Mouse (Mus musculus) limb, embryonic 14.5 days (tissue): ENCODE measurements around the gene Pepd. TPM values are rescaled to one million over a fixed set of nuclear protein-coding genes. Genes with fewer than 3 reads are reported as not detected.

Experiments
- ATAC-seq: fragments of 200-750 bp; cut with Nextera tagmentation; 2 replicates; pipeline ENCODE4 v1.8.0; 2017; ENCODE audit warnings: low read depth, moderate number of reproducible peaks, moderate TSS enrichment; ENCODE audit not compliant: low FRiP score
- DNase-seq: peaks from one replicate; pipeline ENCODE4 v3.0.0-alpha.2; 2015; ENCODE audit warnings: low spot score
- H3K27ac ChIP-seq: fragments of 300-500 bp; sonication (generic); replicated peaks from 2 replicates; pipeline ENCODE4 v1.5.1; 2014; ENCODE audit warnings: low read depth, mild to moderate bottlenecking, low read length, moderate library complexity, mixed read lengths
- H3K27me3 ChIP-seq: fragments of 300-500 bp; sonication (generic); 2 replicates; pipeline ENCODE4 v1.6.1; 2014; ENCODE audit warnings: low read length, mixed read lengths; ENCODE audit not compliant: control insufficient read depth, insufficient read depth
- H3K36me3 ChIP-seq: fragments of 300-500 bp; sonication (generic); 2 replicates; pipeline ENCODE4 v1.6.1; 2014; ENCODE audit warnings: mild to moderate bottlenecking, low read length, moderate library complexity, mixed read lengths; ENCODE audit not compliant: control insufficient read depth, insufficient read depth
- H3K4me1 ChIP-seq: fragments of 300-500 bp; sonication (generic); 2 replicates; pipeline ENCODE4 v1.6.1; 2014; ENCODE audit warnings: antibody characterized with exemption, low read length, mixed read lengths; ENCODE audit not compliant: control insufficient read depth, insufficient read depth
- H3K4me2 ChIP-seq: fragments of 300-500 bp; sonication (generic); replicated peaks from 2 replicates; pipeline ENCODE4 v1.6.1; 2014; ENCODE audit warnings: low read depth, mild to moderate bottlenecking, low read length, moderate library complexity; ENCODE audit not compliant: severe bottlenecking
- H3K4me3 ChIP-seq: fragments of 300-500 bp; sonication (generic); replicated peaks from 2 replicates; pipeline ENCODE4 v1.5.1; 2014; ENCODE audit warnings: low read length
- H3K9ac ChIP-seq: fragments of 300-500 bp; sonication (generic); 2 replicates; pipeline ENCODE4 v1.6.1; 2014; ENCODE audit warnings: mild to moderate bottlenecking, low read depth, low read length, moderate library complexity; ENCODE audit not compliant: severe bottlenecking
- H3K9me3 ChIP-seq: fragments of 300-500 bp; sonication (generic); 2 replicates; pipeline ENCODE4 v1.6.1; 2016; ENCODE audit warnings: low read length; ENCODE audit not compliant: control insufficient read depth
- POLR2A ChIP-seq: fragments of 200-500 bp; IDR thresholded peaks from 2 replicates; pipeline ENCODE4 v1.8.0; 2012; ENCODE audit warnings: inconsistent platforms, mild to moderate bottlenecking, moderate library complexity, borderline replicate concordance; ENCODE audit not compliant: insufficient read depth, insufficient read length; ENCODE audit errors: extremely low read depth
- WGBS: fragments of 180-500 bp; shearing (Covaris S2); extraction: QIAGEN DNeasy Blood & Tissue Kit; methylation state at CpG from one replicate; pipeline ENCODE4 v1.1.7; 2014; 5-methylcytosine and 5-hydroxymethylcytosine counted together
- polyA plus RNA-seq, 2 experiments: library from polyadenylated mRNA; depleted of rRNA in 1 of 2; stranded (reverse) in 1 of 2; unstranded in 1 of 2; fragments of >200 nt; fragmentation: Nextera tagmentation in 1 of 2; extraction: Ambion mirVana in 1 of 2; gene quantifications; 2 replicates each; pipeline versions ENCODE4 v1.2.1 to v1.2.3; 2012 to 2014

Pepd gene
- polyA plus RNA-seq, 2 experiments = 51.4 to 78.4 TPM

GRCm38 (mm10) chr7:35056999-35057398, 144.8 kb downstream of the Pepd start:
- peak overlapping the region; percentile 93 for H3K4me3 ChIP-seq
- ATAC-seq = no peak
- H3K9me3 ChIP-seq = no peaks in the 10 kb centered on the region
- no peak for TF ChIP-seq POLR2A
- no peak overlapping the region for H3K27ac ChIP-seq
- DNase-seq = no peak
- 21% methylated on average over 10 of the region's 10 CpGs for WGBS
- peaks cover 10% of the 10 kb centered on the region for H3K4me1 ChIP-seq
- no peaks in the 10 kb centered on the region for H3K36me3 ChIP-seq
- peak overlapping the region; percentile 74 for H3K4me2 ChIP-seq
- no peaks in the 10 kb centered on the region for H3K27me3 ChIP-seq
- peak overlapping the region; percentile 91 for H3K9ac ChIP-seq

DNA sequence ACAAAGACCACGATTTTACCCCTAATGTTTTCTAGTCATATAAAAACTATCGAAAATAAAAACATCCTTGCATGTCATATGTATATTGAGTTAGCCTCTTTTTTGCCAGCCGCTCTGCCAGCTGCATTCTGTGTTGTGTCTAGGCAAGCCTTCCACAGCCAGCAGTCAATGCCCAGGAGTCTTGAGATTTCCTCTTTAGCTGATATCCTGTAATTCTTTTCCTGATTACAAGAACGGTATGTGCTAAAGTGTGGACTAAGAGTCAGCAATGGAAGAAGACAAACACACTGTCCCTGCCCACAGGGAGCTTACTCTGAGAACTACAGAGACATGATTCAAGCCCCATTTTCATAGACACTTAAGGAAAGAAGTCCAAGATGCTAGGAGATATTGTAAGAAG, 145.4 kb downstream of the Pepd start:
- TF ChIP-seq POLR2A = no peak
- Histone ChIP-seq H3K4me3 (no peak overlapping the region), H3K4me1 (peaks cover 10% of the 10 kb centered on the region), H3K27ac (no peak overlapping the region), H3K4me2 (no peak overlapping the region), H3K27me3 (no peaks in the 10 kb centered on the region), H3K36me3 (no peaks in the 10 kb centered on the region), H3K9me3 (no peaks in the 10 kb centered on the region), H3K9ac (no peak overlapping the region)
- DNase-seq = no peak
- WGBS = 82% methylated on average over 4 of the region's 4 CpGs
- no peak for ATAC-seq

- no peaks in the 10 kb centered on the region for H3K27me3 ChIP-seq
- H3K4me2 ChIP-seq = no peak overlapping the region
- H3K27ac ChIP-seq = no peak overlapping the region
- DNase-seq (no peak), ATAC-seq (no peak)
- TF ChIP-seq POLR2A = no peak
- no peaks in the 10 kb centered on the region for H3K36me3 ChIP-seq
- H3K9ac ChIP-seq = no peak overlapping the region
- WGBS = 79% methylated on average over 1 of the region's 1 CpGs
- H3K4me1 ChIP-seq = peaks cover 10% of the 10 kb centered on the region
- no peak overlapping the region for H3K4me3 ChIP-seq
- H3K9me3 ChIP-seq = no peaks in the 10 kb centered on the region
Observed at GRCm38 (mm10) chr7:35058329-35058728, 146.2 kb downstream of the Pepd start.

DNA sequence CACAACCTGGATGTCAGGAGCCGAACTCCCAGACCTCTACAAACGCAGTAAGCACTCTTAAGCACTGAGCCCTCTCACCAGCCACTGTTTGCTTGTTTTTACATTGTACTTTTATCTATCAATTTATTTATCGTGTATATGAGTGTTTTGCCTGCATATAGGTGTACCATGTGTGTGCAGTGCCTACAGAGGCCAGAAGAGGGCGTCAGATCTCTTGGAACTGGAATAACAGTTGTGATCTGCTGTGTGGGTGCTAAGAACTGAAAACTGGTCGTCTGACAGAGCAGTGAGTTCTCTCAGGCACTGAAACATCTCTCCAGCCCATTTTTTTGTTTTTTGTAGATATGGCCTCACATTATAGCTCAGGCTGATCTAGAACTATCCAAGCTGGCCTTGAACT, 147.3 kb downstream of the Pepd start:
- Histone ChIP-seq H3K9me3 (no peaks in the 10 kb centered on the region), H3K4me1 (peaks cover 10% of the 10 kb centered on the region), H3K9ac (no peak overlapping the region), H3K36me3 (no peaks in the 10 kb centered on the region), H3K4me3 (no peak overlapping the region), H3K4me2 (no peak overlapping the region), H3K27ac (no peak overlapping the region), H3K27me3 (no peaks in the 10 kb centered on the region)
- TF ChIP-seq POLR2A = no peak
- no peak for ATAC-seq
- 69% methylated on average over 5 of the region's 5 CpGs for WGBS
- DNase-seq = no peak

GRCm38 (mm10) chr7:35064286-35065258, 152.4 kb downstream of the Pepd start:
- no peaks in the 10 kb centered on the region for H3K27me3 ChIP-seq
- ATAC-seq = no peak
- H3K27ac ChIP-seq = no peak overlapping the region
- H3K4me2 ChIP-seq = no peak overlapping the region
- no peak for TF ChIP-seq POLR2A
- H3K4me3 ChIP-seq = no peak overlapping the region
- DNase-seq = no peak
- 76% methylated on average over 14 of the region's 14 CpGs for WGBS
- H3K4me1 ChIP-seq = no peaks in the 10 kb centered on the region
- H3K9me3 ChIP-seq = no peaks in the 10 kb centered on the region
- no peak overlapping the region for H3K9ac ChIP-seq
- H3K36me3 ChIP-seq = no peaks in the 10 kb centered on the region
